Mouse (Mus musculus) cerebellum, adult 2 months (tissue): Measurements from ENCODE around the gene Chst8.

Experiments
- CTCF ChIP-seq: fragments of 200-500 bp; IDR thresholded peaks from 2 replicates; pipeline ENCODE4 v1.5.1; 2011; ENCODE audit warnings: low read depth, mild to moderate bottlenecking, control low read depth, low read length, moderate library complexity, borderline replicate concordance; ENCODE audit not compliant: insufficient read depth
- POLR2A ChIP-seq: fragments of 200-500 bp; IDR thresholded peaks from 2 replicates; pipeline ENCODE4 v1.6.1; 2011; ENCODE audit warnings: low read length, control low read depth, borderline replicate concordance; ENCODE audit not compliant: insufficient read depth

- no peak for TF ChIP-seq CTCF
- TF ChIP-seq POLR2A = no peak
Observed at GRCm38 (mm10) chr7:34849660-34850059, 37.1 kb upstream of the Chst8 start.
